Mouse (Mus musculus): ENCODE results near the gene Wbp1l.

DNA sequence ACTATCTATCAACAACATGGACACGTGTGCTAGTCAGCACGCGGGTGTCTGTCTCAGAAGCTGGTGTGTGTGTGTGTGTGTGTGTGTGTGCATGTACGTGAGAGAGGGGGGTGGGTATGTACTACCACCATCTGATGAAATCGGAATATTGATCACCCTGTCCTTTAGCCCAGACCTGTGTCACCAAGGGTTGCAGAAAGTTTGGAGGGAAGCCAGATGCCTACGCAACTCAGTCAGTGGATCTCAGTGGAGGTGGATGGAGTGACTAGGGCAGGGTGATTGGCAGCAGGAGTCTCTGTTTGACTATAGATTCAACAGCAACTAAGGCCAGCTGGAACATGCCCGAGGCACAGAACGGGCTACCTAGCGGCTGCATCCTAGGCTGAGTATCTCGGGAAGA, 69.4 kb downstream of the Wbp1l start:
- TF ChIP-seq CTCF (IDR thresholded peaks at IDR 0.05; ENCODE audit: control insufficient read depth, insufficient read depth, insufficient replicate concordance, low read depth, low read length), result no peak
- TF ChIP-seq POLR2A (IDR thresholded peaks at IDR 0.05; ENCODE audit: control insufficient read depth, low read depth, low read length), result no peak
